ENCODE assay signal across 9 mouse cellular contexts in the genomic region with DNA sequence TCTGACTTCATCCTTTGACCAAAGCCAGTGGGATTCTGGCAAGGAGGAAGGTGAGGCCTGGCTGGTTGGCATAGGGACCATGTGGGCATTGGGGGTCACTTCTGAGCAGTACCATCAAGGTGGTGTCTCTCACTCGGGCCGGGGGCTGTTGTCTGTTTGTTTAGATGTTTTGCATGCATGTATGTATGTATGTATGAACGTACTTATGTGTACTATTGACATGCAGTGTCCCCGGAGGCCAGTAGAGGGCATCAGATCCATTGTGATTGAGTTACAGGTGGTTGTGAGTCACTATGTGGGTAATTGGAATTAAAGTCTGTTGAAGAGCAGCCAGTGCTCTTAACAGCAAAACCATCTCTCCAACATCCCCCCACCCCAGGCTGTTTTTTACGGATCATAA. TPM values are rescaled to one million over a fixed set of nuclear protein-coding genes. Genes with fewer than 3 reads are reported as not detected.
DNase-seq lines count a peak whose midpoint lies in the region; ATAC-seq lines count a peak whose summit lies in the region.
"Had no signal": no experiment of that assay in that cellular context is flagged by ENCODE, and none has a peak within 500 bp of the region (broad histone marks: within the 10 kb centered on the region; RNA-seq: fewer than 3 reads in every experiment).

No protein-coding gene starts in this region.

- no peak overlapping the region for H3K4me3 ChIP-seq in forebrain, embryonic 12.5 days (replicated peaks)
- H3K4me3 ChIP-seq: limb, embryonic 12.5 days had no signal

- H3K4me1 ChIP-seq in forebrain, embryonic 12.5 days = peaks cover 6% of the 10 kb centered on the region; the same call in 1 of the 2 replicates
- H3K4me1 ChIP-seq: limb, embryonic 12.5 days had no signal

- 0 out of 2 replicates have a peak overlapping the region, but pooled peaks have one; percentile 12 for H3K9ac ChIP-seq in forebrain, embryonic 12.5 days
- H3K9ac ChIP-seq: limb, embryonic 12.5 days had no signal

- no peaks in the 10 kb centered on the region for H3K36me3 ChIP-seq in forebrain, embryonic 12.5 days (replicated peaks)
- H3K36me3 ChIP-seq: limb, embryonic 12.5 days had no signal

- no peak for ATAC-seq in forebrain, embryonic 12.5 days (ENCODE audit: low FRiP score)
- peak; percentile 69 for ATAC-seq in inflammation-experienced regulatory T-cells, adult 6 months

- no peaks in the 10 kb centered on the region for H3K9me3 ChIP-seq in forebrain, embryonic 12.5 days
- H3K9me3 ChIP-seq: limb, embryonic 12.5 days had no signal

- peak; percentile 78 for DNase-seq in urinary bladder, postnatal 14 days (ENCODE audit: low spot score)
- DNase-seq in urinary bladder, postnatal 10 days (ENCODE audit: low spot score) = no peak
- DNase-seq in c-Kit-positive CD71-negative TER-119-negative erythroid progenitor cells, embryonic 14.5 days (ENCODE audit: low read depth) = peak; percentile 84
- DNase-seq in left cerebral cortex, postnatal 36 days (ENCODE audit: low spot score in 2 of 2) = peak; percentile 46 to 50
- DNase-seq in ovary, postnatal 14 days (ENCODE audit: low spot score) = peak; percentile 69
- DNase-seq in thymus, postnatal 25 days = peak; percentile 79

- H3K4me2 ChIP-seq in forebrain, embryonic 12.5 days = no peak overlapping the region
- H3K4me2 ChIP-seq: limb, embryonic 12.5 days had no signal

- no peaks in the 10 kb centered on the region for H3K27me3 ChIP-seq in forebrain, embryonic 12.5 days

- intact Hi-C loops in left cerebral cortex, postnatal 36 days (cut with DNase I) = loop anchor here (10.0 kb wide), 1 partner anchor 95 kb away; no protein-coding TSS in a partner anchor

- H3K27ac ChIP-seq in forebrain, embryonic 12.5 days = no peak overlapping the region
- H3K27ac ChIP-seq: limb, embryonic 12.5 days had no signal

- WGBS in forebrain, embryonic 12.5 days = 5% methylated on average over 5 of the region's 5 CpGs

RNA-seq across cellular contexts. Expression of gene Sgsh, which starts 15.7 kb away (rescaled TPM):
- 4.4 and 6.2 TPM in 2 replicates for polyA plus RNA-seq in forebrain, embryonic 12.5 days (2016; fragmentation: Nextera tagmentation; extraction: Ambion mirVana)
- 10 to 100 TPM in 2 of 3 experiments, 1 to 10 TPM in 1; 7.9 to 16.6 (median 11.9) TPM for polyA plus RNA-seq in inflammation-experienced regulatory T-cells, adult 6 months (2017; shearing (Covaris generic))
- total RNA-seq in left cerebral cortex, postnatal 36 days (2021) = 1 to 10 TPM; 4.3 to 4.7 TPM

RNA-seq across cellular contexts. Expression of gene Slc26a11, which starts 15.7 kb away (rescaled TPM):
- 5.1 and 6.3 TPM in 2 replicates for polyA plus RNA-seq in forebrain, embryonic 12.5 days (2016; fragmentation: Nextera tagmentation; extraction: Ambion mirVana)
- 10 to 100 TPM; 13.3 to 31.3 (median 23.4) TPM for polyA plus RNA-seq in inflammation-experienced regulatory T-cells, adult 6 months (2017; shearing (Covaris generic))
- total RNA-seq in left cerebral cortex, postnatal 36 days (2021) = 1 to 10 TPM; 3.5 to 4.3 TPM

RNA-seq across cellular contexts. Expression of gene Card14, which starts 32.1 kb away (rescaled TPM):
- 0.06 and 0.13 TPM in 2 replicates for polyA plus RNA-seq in forebrain, embryonic 12.5 days (2016; fragmentation: Nextera tagmentation; extraction: Ambion mirVana)
- polyA plus RNA-seq in inflammation-experienced regulatory T-cells, adult 6 months (2017; shearing (Covaris generic)) = not detected
- total RNA-seq in left cerebral cortex, postnatal 36 days (2021) = under 1 TPM; 0.07 to 0.14 TPM

RNA-seq across cellular contexts. Expression of gene Eif4a3, which starts 39.7 kb away (rescaled TPM):
- polyA plus RNA-seq in forebrain, embryonic 12.5 days (2016; fragmentation: Nextera tagmentation; extraction: Ambion mirVana) = 366 and 368 TPM in 2 replicates
- polyA plus RNA-seq in inflammation-experienced regulatory T-cells, adult 6 months (2017; shearing (Covaris generic)) = 100 to 1,000 TPM; 180 to 214 (median 192) TPM
- total RNA-seq in left cerebral cortex, postnatal 36 days (2021) = 10 to 100 TPM; 74.7 to 78.6 TPM

RNA-seq across cellular contexts. Expression of gene Rnf213, which starts 53.3 kb away (rescaled TPM):
- 1.9 and 2.0 TPM in 2 replicates for polyA plus RNA-seq in forebrain, embryonic 12.5 days (2016; fragmentation: Nextera tagmentation; extraction: Ambion mirVana)
- 10 to 100 TPM; 33.9 to 48.2 (median 43.3) TPM for polyA plus RNA-seq in inflammation-experienced regulatory T-cells, adult 6 months (2017; shearing (Covaris generic))
- 1 to 10 TPM; 2.8 to 3.0 TPM for total RNA-seq in left cerebral cortex, postnatal 36 days (2021)
